Mouse (Mus musculus) limb, embryonic 11.5 days (tissue): ENCODE measurements around the gene Pigl. TPM values are rescaled to one million over a fixed set of nuclear protein-coding genes. Genes with fewer than 3 reads are reported as not detected.

Experiments
- ATAC-seq: fragments of 200-750 bp; cut with Nextera tagmentation; 2 replicates; pipeline ENCODE4 v1.8.0; 2017; ENCODE audit warnings: low read depth; ENCODE audit not compliant: insufficient number of reproducible peaks, low FRiP score, low TSS enrichment
- DNase-seq: peaks from one replicate; pipeline ENCODE4 v3.0.0-alpha.2; 2015; ENCODE audit warnings: low spot score
- H3K27ac ChIP-seq: fragments of 300-500 bp; sonication (generic); replicated peaks from 2 replicates; pipeline ENCODE4 v1.5.1; 2014; ENCODE audit warnings: low read depth, mild to moderate bottlenecking, low read length
- H3K27me3 ChIP-seq: fragments of 300-500 bp; sonication (generic); 2 replicates; pipeline ENCODE4 v1.6.1; 2014; ENCODE audit warnings: mild to moderate bottlenecking, low read length, mixed read lengths; ENCODE audit not compliant: control insufficient read depth, insufficient read depth
- H3K36me3 ChIP-seq: fragments of 300-500 bp; sonication (generic); 2 replicates; pipeline ENCODE4 v1.6.1; 2014; ENCODE audit warnings: mild to moderate bottlenecking, low read length, moderate library complexity, mixed read lengths; ENCODE audit not compliant: control insufficient read depth, insufficient read depth
- H3K4me1 ChIP-seq: fragments of 300-500 bp; sonication (generic); 2 replicates; pipeline ENCODE4 v1.6.1; 2014; ENCODE audit warnings: low read length, mixed read lengths; ENCODE audit not compliant: control insufficient read depth, insufficient read depth
- H3K4me2 ChIP-seq: fragments of 300-500 bp; sonication (generic); 2 replicates; pipeline ENCODE4 v1.6.1; 2014; ENCODE audit warnings: low read depth, mild to moderate bottlenecking, moderate library complexity; ENCODE audit not compliant: severe bottlenecking
- H3K4me3 ChIP-seq: fragments of 300-500 bp; sonication (generic); 2 replicates; pipeline ENCODE4 v1.5.1; 2014; ENCODE audit warnings: low read depth, low read length
- H3K9ac ChIP-seq: fragments of 300-500 bp; sonication (generic); 2 replicates; pipeline ENCODE4 v1.6.1; 2014; ENCODE audit warnings: mild to moderate bottlenecking, low read length
- H3K9me3 ChIP-seq: fragments of 300-500 bp; sonication (generic); 2 replicates; pipeline ENCODE4 v1.6.1; 2016; ENCODE audit warnings: low read length; ENCODE audit not compliant: control insufficient read depth
- WGBS: fragments of 180-500 bp; shearing (Covaris S2); extraction: QIAGEN DNeasy Blood & Tissue Kit; methylation state at CpG from one replicate; pipeline ENCODE4 v1.1.7; 2014; 5-methylcytosine and 5-hydroxymethylcytosine counted together
- polyA plus RNA-seq: library from polyadenylated mRNA; unstranded; fragments of >200 nt; fragmentation: Nextera tagmentation; extraction: Ambion mirVana; gene quantifications from 2 replicates; pipeline ENCODE4 v1.2.1, GENCODE M21; 2014

Pigl gene
- polyA plus RNA-seq, 1 experiment from 2014 or later = 13.7 TPM

GRCm38 (mm10) chr11:62509571-62509970 is 51.3 kb downstream of the Pigl start:
- Histone ChIP-seq H3K36me3 (no peaks in the 10 kb centered on the region), H3K9ac (no peak overlapping the region), H3K27me3 (no peaks in the 10 kb centered on the region), H3K4me1 (no peaks in the 10 kb centered on the region), H3K9me3 (no peaks in the 10 kb centered on the region), H3K4me2 (no peak overlapping the region), H3K27ac (no peak overlapping the region), H3K4me3 (no peak overlapping the region)
- WGBS = 81% methylated on average over 3 of the region's 3 CpGs
- ATAC-seq = no peak
- no peak for DNase-seq

DNA sequence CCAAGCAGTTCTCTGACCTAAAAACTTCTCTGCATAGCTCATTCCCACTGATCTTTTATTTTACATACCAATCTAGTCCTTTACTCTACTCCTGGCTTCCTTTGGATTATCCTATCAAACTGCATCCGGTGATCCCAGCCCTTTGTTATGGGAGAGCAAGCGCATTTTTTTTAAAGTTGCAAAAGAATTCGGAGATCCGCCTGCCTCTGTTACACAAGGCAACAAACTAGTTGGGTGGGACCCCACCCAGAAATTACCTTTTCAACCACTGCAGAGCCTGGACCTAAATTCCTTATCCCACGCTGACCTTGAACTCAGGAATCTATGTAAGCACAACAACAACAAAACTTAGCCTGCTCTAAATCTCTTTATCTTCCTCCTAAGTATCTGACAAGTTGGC is 52.7 kb downstream of the Pigl start:
- H3K4me3 ChIP-seq = no peak overlapping the region
- no peaks in the 10 kb centered on the region for H3K4me1 ChIP-seq
- WGBS = 90% methylated on average over 5 of the region's 5 CpGs
- ATAC-seq (no peak), DNase-seq (no peak)
- H3K9me3 ChIP-seq = no peaks in the 10 kb centered on the region
- no peak overlapping the region for H3K9ac ChIP-seq
- no peak overlapping the region for H3K27ac ChIP-seq
- no peaks in the 10 kb centered on the region for H3K36me3 ChIP-seq
- no peak overlapping the region for H3K4me2 ChIP-seq
- H3K27me3 ChIP-seq = no peaks in the 10 kb centered on the region

DNA sequence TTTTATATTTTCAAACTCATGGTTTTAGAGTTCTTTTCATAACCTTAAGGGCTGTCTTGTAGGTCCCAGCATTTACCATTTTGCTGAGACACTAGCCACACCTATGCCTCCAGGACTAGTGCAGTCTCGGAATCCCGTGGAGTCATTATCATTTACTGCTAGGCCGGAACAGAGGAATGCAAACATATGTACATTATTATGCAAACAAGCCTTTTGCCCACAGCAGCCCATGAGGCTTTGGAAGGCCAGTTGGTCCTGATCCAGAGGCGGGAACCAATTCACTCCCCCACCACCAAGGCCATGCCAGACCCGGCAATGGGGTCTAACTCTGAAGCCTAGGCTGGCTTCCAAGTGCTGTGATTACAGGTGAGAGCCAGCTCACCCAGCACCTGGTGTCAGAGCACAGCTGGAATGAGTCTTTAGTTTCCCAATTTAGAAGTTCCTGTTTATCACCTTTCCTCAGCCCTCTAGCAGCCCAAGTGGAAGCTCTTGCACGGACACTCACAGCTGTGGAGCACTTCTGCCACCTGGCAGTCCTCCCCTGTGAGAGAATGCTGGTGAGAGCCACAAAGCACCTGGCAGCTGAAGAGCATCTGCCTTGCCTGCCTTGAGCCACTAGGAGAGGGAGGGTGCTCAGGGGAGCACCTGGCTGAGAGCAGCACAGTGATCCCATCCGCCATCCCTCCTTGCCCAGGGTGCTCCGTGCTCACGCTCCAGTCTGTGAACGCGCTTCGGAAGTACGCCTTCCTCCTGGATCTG is 53.4 kb downstream of the Pigl start:
- Histone ChIP-seq H3K9me3 (no peaks in the 10 kb centered on the region), H3K4me3 (no peak overlapping the region), H3K4me2 (no peak overlapping the region), H3K27me3 (no peaks in the 10 kb centered on the region), H3K27ac (no peak overlapping the region), H3K9ac (no peak overlapping the region), H3K36me3 (no peaks in the 10 kb centered on the region), H3K4me1 (no peaks in the 10 kb centered on the region)
- ATAC-seq (no peak), DNase-seq (no peak)
- 86% methylated on average over 13 of the region's 13 CpGs for WGBS

DNA sequence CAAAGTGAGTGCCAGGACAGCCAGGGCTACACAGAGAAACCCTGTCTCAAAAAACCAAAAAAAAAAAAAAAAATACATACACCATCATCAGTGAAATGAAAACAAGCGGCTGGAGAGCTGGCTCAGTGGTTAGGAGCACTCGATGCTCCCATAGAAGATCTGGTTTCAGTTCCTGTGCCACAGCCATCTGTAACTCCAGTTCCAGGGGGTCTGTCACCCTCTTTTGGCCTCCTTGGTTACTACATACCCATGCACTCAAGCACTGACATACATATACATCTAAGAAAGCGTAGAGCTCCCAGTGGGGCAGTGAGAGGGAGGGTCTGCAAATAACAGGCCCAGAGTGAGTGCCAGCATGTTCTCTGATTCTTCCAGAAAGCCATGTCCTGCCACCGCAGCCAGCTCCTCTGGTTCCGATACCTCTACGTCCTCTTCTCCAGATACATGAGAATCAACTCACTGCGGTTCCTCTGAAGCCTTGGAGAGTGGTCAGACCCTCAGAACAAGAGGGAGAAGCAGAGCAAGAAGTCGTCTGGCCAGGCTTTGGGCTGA is 54.3 kb downstream of the Pigl start:
- WGBS = 90% methylated on average over 8 of the region's 8 CpGs
- Histone ChIP-seq H3K36me3 (no peaks in the 10 kb centered on the region), H3K9me3 (no peaks in the 10 kb centered on the region), H3K4me2 (no peak overlapping the region), H3K27me3 (no peaks in the 10 kb centered on the region), H3K9ac (no peak overlapping the region), H3K4me1 (no peaks in the 10 kb centered on the region), H3K27ac (no peak overlapping the region), H3K4me3 (no peak overlapping the region)
- ATAC-seq (no peak), DNase-seq (no peak)

GRCm38 (mm10) chr11:62513311-62513710 is 55.1 kb downstream of the Pigl start:
- DNase-seq (no peak), ATAC-seq (no peak)
- Histone ChIP-seq H3K9ac (no peak overlapping the region), H3K9me3 (no peaks in the 10 kb centered on the region), H3K4me3 (no peak overlapping the region), H3K4me1 (0 out of 2 replicates have a peak, but pooled peaks cover 3% of the 10 kb centered on the region), H3K36me3 (no peaks in the 10 kb centered on the region), H3K27ac (no peak overlapping the region), H3K27me3 (no peaks in the 10 kb centered on the region), H3K4me2 (no peak overlapping the region)
- 72% methylated on average over 6 of the region's 6 CpGs for WGBS

DNA sequence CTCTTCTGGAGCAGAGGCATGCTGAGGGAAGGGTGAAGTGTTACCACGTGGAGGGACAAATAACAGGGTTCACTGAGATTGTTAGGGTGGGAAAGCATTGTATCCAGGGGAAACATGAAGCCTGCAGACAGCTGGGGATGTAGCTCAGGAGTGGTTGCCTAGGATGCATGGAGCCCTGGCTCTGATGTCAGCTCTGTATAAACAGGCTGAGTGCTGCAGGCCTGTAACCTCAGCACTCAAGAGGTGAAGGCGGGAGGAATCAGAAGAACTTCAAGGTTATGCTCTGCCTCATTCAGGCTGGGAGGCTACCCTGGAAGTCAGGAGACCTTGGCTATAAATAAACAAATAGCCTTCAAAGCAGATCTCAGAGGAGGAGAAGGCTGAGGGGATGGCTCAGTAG is 60.7 kb downstream of the Pigl start:
- DNase-seq (no peak), ATAC-seq (no peak)
- no peak overlapping the region for H3K4me3 ChIP-seq
- H3K4me1 ChIP-seq = 0 out of 2 replicates have a peak, but pooled peaks cover 3% of the 10 kb centered on the region
- H3K9me3 ChIP-seq = no peaks in the 10 kb centered on the region
- no peak overlapping the region for H3K4me2 ChIP-seq
- 23% methylated on average over 2 of the region's 2 CpGs for WGBS
- H3K36me3 ChIP-seq = no peaks in the 10 kb centered on the region
- no peaks in the 10 kb centered on the region for H3K27me3 ChIP-seq
- H3K27ac ChIP-seq = no peak overlapping the region
- no peak overlapping the region; the same call in 1 of the 2 replicates for H3K9ac ChIP-seq

- Histone ChIP-seq H3K9me3 (no peaks in the 10 kb centered on the region), H3K9ac (no peak overlapping the region), H3K36me3 (peaks cover 2% of the 10 kb centered on the region; the same call in 1 of the 2 replicates), H3K27me3 (no peaks in the 10 kb centered on the region), H3K4me2 (no peak overlapping the region), H3K27ac (no peak overlapping the region), H3K4me1 (peaks cover 3% of the 10 kb centered on the region; the same call in 1 of the 2 replicates), H3K4me3 (no peak overlapping the region)
- no peak for DNase-seq
- ATAC-seq = no peak
- 74% methylated on average over 2 of the region's 2 CpGs for whole genome bisulfite sequencing
Observed at GRCm38 (mm10) chr11:62522283-62522682, 64.0 kb downstream of the Pigl start.

DNA sequence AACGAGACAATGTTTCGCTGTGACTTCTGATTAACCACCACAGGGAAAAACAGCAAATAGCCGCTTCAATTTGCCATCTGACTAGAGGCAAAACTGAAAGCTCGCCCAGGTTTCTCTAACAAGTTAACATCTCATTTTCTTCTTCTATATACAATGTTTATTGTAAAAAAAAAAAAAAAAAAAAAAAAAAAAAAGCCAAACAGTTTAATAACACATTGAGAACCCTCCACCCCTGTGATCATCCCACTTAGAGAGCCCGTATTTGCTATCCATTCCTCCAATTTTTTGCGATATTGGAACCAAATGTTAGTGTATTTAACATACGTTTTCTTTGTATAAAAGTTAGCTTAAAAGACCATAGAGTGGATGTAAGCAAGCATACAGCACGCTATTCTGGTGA is 78.8 kb downstream of the Pigl start:
- no peak overlapping the region for H3K27ac ChIP-seq
- no peak overlapping the region for H3K4me3 ChIP-seq
- 0 out of 2 replicates have a peak, but pooled peaks cover 3% of the 10 kb centered on the region for H3K27me3 ChIP-seq
- H3K9ac ChIP-seq = no peak overlapping the region
- no peaks in the 10 kb centered on the region for H3K4me1 ChIP-seq
- DNase-seq (no peak), ATAC-seq (no peak)
- 82% methylated on average over 8 of the region's 8 CpGs for WGBS
- H3K36me3 ChIP-seq = no peaks in the 10 kb centered on the region; the same call in 1 of the 2 replicates
- no peak overlapping the region for H3K4me2 ChIP-seq
- no peaks in the 10 kb centered on the region for H3K9me3 ChIP-seq
